Mouse (Mus musculus): ENCODE data around the gene Abca7.

DNA sequence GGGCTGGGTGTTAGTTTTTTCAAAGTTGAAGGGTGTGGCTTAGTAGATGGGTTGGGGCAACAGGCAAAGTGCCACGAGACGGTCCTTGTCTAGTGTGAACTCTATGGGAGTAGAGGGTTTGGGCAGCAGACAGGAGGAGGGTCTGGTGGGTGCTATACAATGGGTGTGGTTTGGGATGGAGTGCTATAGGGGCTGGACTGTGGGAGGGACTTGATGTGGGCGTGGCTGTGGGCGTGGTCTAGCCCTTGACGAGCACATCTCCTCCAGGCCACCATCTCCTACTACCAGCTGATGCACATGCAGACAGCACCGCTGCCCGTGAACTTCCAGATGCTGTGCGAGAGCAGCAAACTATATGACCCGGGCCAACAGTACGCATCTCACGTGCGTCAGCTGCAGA lies 29.6 kb downstream of the Abca7 start:
- TF ChIP-seq CTCF (IDR thresholded peaks at IDR 0.05; ENCODE audit: borderline replicate concordance, insufficient read depth, low read length) (no peak), POLR2A (IDR thresholded peaks at IDR 0.05; ENCODE audit: low read depth, low read length) (no peak)

Measured in embryonic fibroblast, embryonic 13.5 days (primary cell).